ENCODE assay signal across 8 mouse cellular contexts in the genomic region with DNA sequence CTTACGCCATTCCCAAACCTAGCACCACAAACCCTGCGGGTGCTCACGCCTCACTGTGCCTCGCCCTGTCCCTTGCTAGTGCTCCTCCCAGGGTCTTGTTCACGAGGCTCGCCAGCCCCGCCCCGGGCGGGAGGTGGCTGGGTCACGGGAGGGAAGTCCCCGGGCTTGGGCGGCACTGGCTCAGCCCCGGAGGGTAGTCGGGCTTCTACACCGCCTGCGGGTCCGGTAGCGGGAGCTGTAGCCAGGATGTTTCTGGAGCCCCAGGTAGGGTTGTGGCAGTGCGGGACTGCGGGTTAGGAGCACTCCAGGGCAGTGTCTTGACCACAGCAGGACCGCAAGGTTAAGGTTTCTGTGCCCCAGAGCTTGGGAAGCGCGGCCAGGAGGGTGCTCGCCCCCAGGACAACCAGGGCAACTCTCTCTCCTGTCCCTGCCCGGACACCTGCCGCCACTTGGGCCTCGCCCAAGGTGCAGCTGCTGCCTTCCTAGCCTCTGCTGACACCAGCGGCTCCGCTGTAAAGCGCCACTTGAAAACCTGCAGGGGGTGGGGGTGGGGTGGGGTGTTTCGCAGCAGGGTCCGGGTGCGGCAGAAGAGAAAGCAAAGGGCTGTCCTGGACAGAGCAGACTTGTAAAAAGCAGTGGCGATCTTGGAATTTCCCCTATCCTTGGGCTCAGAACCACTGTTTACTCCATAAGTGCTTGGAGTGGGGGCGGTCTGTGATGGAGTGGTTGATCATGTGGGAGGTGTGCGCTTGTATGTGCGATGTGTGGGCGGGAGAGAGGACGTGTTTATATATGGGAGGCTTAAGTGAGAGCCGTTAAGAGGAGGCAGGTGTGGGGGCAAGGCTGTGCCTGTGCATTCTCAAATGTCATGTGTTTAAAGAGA. TPM values are rescaled to one million over a fixed set of nuclear protein-coding genes. Genes with fewer than 3 reads are reported as not detected.
DNase-seq lines count a peak whose midpoint lies in the region; ATAC-seq and TF ChIP-seq lines count a peak whose summit lies in the region.

No protein-coding gene starts in this region.

- under 1% methylated on average over 40 of the region's 40 CpGs for WGBS in intestine, embryonic 14.5 days
- WGBS in liver, embryonic 11.5 days = 4% methylated on average over 40 of the region's 40 CpGs
- 2% methylated on average over 40 of the region's 40 CpGs for WGBS in midbrain, postnatal 0 days

- H3K4me2 ChIP-seq in intestine, embryonic 14.5 days (ENCODE audit: low read length) = peak overlapping the region; percentile 85
- peak overlapping the region; percentile 86 for H3K4me2 ChIP-seq in liver, embryonic 11.5 days
- peak overlapping the region; percentile 95 for H3K4me2 ChIP-seq in midbrain, postnatal 0 days (ENCODE audit: low read depth, low read length, poor library complexity, severe bottlenecking)

- no peaks in the 10 kb centered on the region for H3K9me3 ChIP-seq in intestine, embryonic 14.5 days (ENCODE audit: control insufficient read depth, low read length)
- no peaks in the 10 kb centered on the region for H3K9me3 ChIP-seq in liver, embryonic 11.5 days (ENCODE audit: control insufficient read depth, low read length)
- no peaks in the 10 kb centered on the region for H3K9me3 ChIP-seq in midbrain, postnatal 0 days (ENCODE audit: low read length)

- peaks cover 13% of the 10 kb centered on the region; the same call in 1 of the 2 replicates for H3K4me1 ChIP-seq in intestine, embryonic 14.5 days (replicated peaks; ENCODE audit: control insufficient read depth, insufficient read depth, low read length)
- 0 out of 2 replicates have a peak, but pooled peaks cover 2% of the 10 kb centered on the region for H3K4me1 ChIP-seq in liver, embryonic 11.5 days (replicated peaks; ENCODE audit: control insufficient read depth, insufficient read depth, low read length)
- peaks cover 9% of the 10 kb centered on the region; the same call in 1 of the 2 replicates for H3K4me1 ChIP-seq in midbrain, postnatal 0 days (ENCODE audit: insufficient read depth, low read length)

- DNase-seq in layer of hippocampus, adult 9-11 months = peak; percentile 60
- no peak for DNase-seq in layer of hippocampus, postnatal 10 days (ENCODE audit: low spot score in 2 of 2)
- peak; percentile 67 to 75 for DNase-seq in cerebellum, adult 18-20 months
- peak; percentile 12 for DNase-seq in forelimb bud, embryonic 11.5 days (ENCODE audit: low read depth, low spot score)
- peak; percentile 78 for DNase-seq in intestine, embryonic 14.5 days (ENCODE audit: low spot score)
- peak; percentile 52 for DNase-seq in liver, embryonic 11.5 days (ENCODE audit: low spot score)
- DNase-seq in midbrain, postnatal 0 days (ENCODE audit: low spot score) = no peak
- DNase-seq in testis, postnatal 10 days (ENCODE audit: low spot score) = peak; percentile 52

- H3K27me3 ChIP-seq in intestine, embryonic 14.5 days (replicated peaks; ENCODE audit: control insufficient read depth, insufficient read depth, low read length) = peaks cover 17% of the 10 kb centered on the region
- peaks cover 35% of the 10 kb centered on the region for H3K27me3 ChIP-seq in liver, embryonic 11.5 days (replicated peaks; ENCODE audit: control insufficient read depth, insufficient read depth, low read length)
- H3K27me3 ChIP-seq in midbrain, postnatal 0 days (ENCODE audit: insufficient read depth, low read length) = no peaks in the 10 kb centered on the region

- H3K9ac ChIP-seq in intestine, embryonic 14.5 days (ENCODE audit: low read length) = peak overlapping the region; percentile 10; the same call in 1 of the 2 replicates
- H3K9ac ChIP-seq in liver, embryonic 11.5 days (ENCODE audit: low read depth, low read length) = 0 out of 2 replicates have a peak overlapping the region, but pooled peaks have one; percentile 14
- H3K9ac ChIP-seq in midbrain, postnatal 0 days (replicated peaks; ENCODE audit: low read length, poor library complexity, severe bottlenecking) = peak overlapping the region; percentile 80

- peak; percentile 72 for ATAC-seq in intestine, embryonic 14.5 days (replicated peaks; ENCODE audit: low FRiP score, low TSS enrichment, low read depth)
- ATAC-seq in liver, embryonic 11.5 days (replicated peaks; ENCODE audit: low FRiP score) = peak; percentile 47
- peak; percentile 57 for ATAC-seq in midbrain, postnatal 0 days (ENCODE audit: low FRiP score)

- no peak overlapping the region for H3K27ac ChIP-seq in intestine, embryonic 14.5 days (ENCODE audit: low read depth)
- H3K27ac ChIP-seq in liver, embryonic 11.5 days (ENCODE audit: low read depth, low read length) = no peak overlapping the region
- 0 out of 2 replicates have a peak overlapping the region, but pooled peaks have one; percentile 32 for H3K27ac ChIP-seq in midbrain, postnatal 0 days (ENCODE audit: low read depth, low read length)

- H3K36me3 ChIP-seq in intestine, embryonic 14.5 days (ENCODE audit: control insufficient read depth, insufficient read depth, low read length) = no peaks in the 10 kb centered on the region
- H3K36me3 ChIP-seq in liver, embryonic 11.5 days (ENCODE audit: control insufficient read depth, insufficient read depth, low read length) = no peaks in the 10 kb centered on the region
- H3K36me3 ChIP-seq in midbrain, postnatal 0 days (ENCODE audit: insufficient read depth, low read length) = no peaks in the 10 kb centered on the region

- H3K4me3 ChIP-seq in intestine, embryonic 14.5 days (ENCODE audit: low read depth, low read length) = peak overlapping the region; percentile 37
- H3K4me3 ChIP-seq in liver, embryonic 11.5 days (ENCODE audit: low read depth, low read length) = peak overlapping the region; percentile 47
- H3K4me3 ChIP-seq in midbrain, postnatal 0 days (ENCODE audit: low read depth, low read length) = peak overlapping the region; percentile 54

- no peak for TF ChIP-seq CTCF in midbrain, postnatal 0 days (IDR thresholded peaks at IDR 0.05)

RNA-seq across cellular contexts. Expression of gene Rasgef1a, which starts 55.2 kb away (rescaled TPM):
- 10 to 100 TPM; 88.6 to 89.3 TPM for total RNA-seq in layer of hippocampus, postnatal 10 days (2021)
- polyA plus RNA-seq in intestine, embryonic 14.5 days (2014; fragmentation: Nextera tagmentation; extraction: Ambion mirVana) = 0.05 TPM in 1 of 2 replicates, not detected in the other
- polyA plus RNA-seq in liver, embryonic 11.5 days (2014; fragmentation: Nextera tagmentation; extraction: Ambion mirVana) = 0.08 TPM in 1 of 2 replicates, not detected in the other
- total RNA-seq in midbrain, postnatal 0 days (2014; rRNA removed) = 23.0 and 25.4 TPM in 2 replicates
- 10.9 and 11.6 TPM in 2 replicates for polyA plus RNA-seq in midbrain, postnatal 0 days (2015; fragmentation: Nextera tagmentation; extraction: Ambion mirVana)

Comparison
In these comparisons a context has a peak if more than half of its experiments do, and no peak if none do; other contexts are left out.
1. DNase-seq: peak in layer of hippocampus, adult 9-11 months (single experiment), cerebellum, adult 18-20 months (2 of 2), forelimb bud, embryonic 11.5 days (single experiment), intestine, embryonic 14.5 days (single experiment), liver, embryonic 11.5 days (single experiment) and testis, postnatal 10 days (single experiment); none in layer of hippocampus, postnatal 10 days (0 of 2) and midbrain, postnatal 0 days (single experiment).
2. H3K9ac ChIP-seq: peak in every context shown above with its lines; median percentile 80 in midbrain, postnatal 0 days; 14 in liver, embryonic 11.5 days; 10 in intestine, embryonic 14.5 days.
3. RNA of gene Rasgef1a, which starts 55.2 kb away (polyA plus RNA-seq): 10.9 to 11.6 TPM in midbrain, postnatal 0 days; 0.08 TPM in liver, embryonic 11.5 days and 0.05 TPM in intestine, embryonic 14.5 days; every median in the first group is over 10 times any median in the second.
4. Peak in every context shown above with its lines, with median percentiles within 50 percentile points of each other: ATAC-seq, H3K4me2 ChIP-seq and H3K4me3 ChIP-seq.